ENCODE assay signal across 8 mouse cellular contexts in genomic region chr5:34335539-34336096, GRCm38 (mm10). TPM values are rescaled to one million over a fixed set of nuclear protein-coding genes. Genes with fewer than 3 reads are reported as not detected.
A peak's percentile ranks its signal among the peaks of the same experiment; 100 is the strongest.
DNase-seq lines count a peak whose midpoint lies in the region; ATAC-seq and TF ChIP-seq lines count a peak whose summit lies in the region.

No protein-coding gene starts in this region.

- no peaks in the 10 kb centered on the region for H3K9me3 ChIP-seq in hindbrain, embryonic 14.5 days (ENCODE audit: control insufficient read depth, low read length)

- H3K36me3 ChIP-seq in hindbrain, embryonic 14.5 days (replicated peaks; ENCODE audit: control insufficient read depth, insufficient read depth): no peaks in the 10 kb centered on the region

- DNase-seq in layer of hippocampus, adult 2 months (ENCODE audit: low spot score in 2 of 2): peak; percentile 10 to 36
- no peak for DNase-seq in layer of hippocampus, postnatal 36 days
- peak; percentile 53 for DNase-seq in hindbrain, embryonic 14.5 days (ENCODE audit: low spot score)
- DNase-seq in lung, postnatal 36 days: peak; percentile 38
- no peak for DNase-seq in adrenal gland, adult 8-10 months
- DNase-seq in cerebellum, postnatal 14 days: no peak
- no peak for DNase-seq in ovary, postnatal 14 days (ENCODE audit: low spot score)

- H3K9ac ChIP-seq in hindbrain, embryonic 14.5 days: peak overlapping the region; percentile 99

- peaks cover 22% of the 10 kb centered on the region for H3K4me1 ChIP-seq in bone marrow macrophage, adult 2 months (ENCODE audit: control insufficient read depth, insufficient read depth, low read length)
- H3K4me1 ChIP-seq in hindbrain, embryonic 14.5 days (replicated peaks; ENCODE audit: control insufficient read depth, insufficient read depth, low read length): peaks cover 18% of the 10 kb centered on the region

- no peaks in the 10 kb centered on the region for H3K27me3 ChIP-seq in hindbrain, embryonic 14.5 days (ENCODE audit: control insufficient read depth, insufficient read depth, low read length)

- TF ChIP-seq CTCF in layer of hippocampus, adult 2 months (conservative IDR thresholded peaks at IDR 0.05): no peak
- TF ChIP-seq CTCF in bone marrow macrophage, adult 2 months (IDR thresholded peaks at IDR 0.05; ENCODE audit: low read depth, low read length): no peak; the same call in 1 of the 2 replicates

- peak overlapping the region; percentile 99 for H3K4me2 ChIP-seq in hindbrain, embryonic 14.5 days (replicated peaks)

- peak; percentile 22; the same call in 1 of the 2 replicates for ATAC-seq in hindbrain, embryonic 14.5 days (ENCODE audit: low FRiP score)

- WGBS in hindbrain, embryonic 14.5 days: 3% methylated on average over 21 of the region's 21 CpGs

- peak overlapping the region; percentile 97 for H3K4me3 ChIP-seq in layer of hippocampus, adult 2 months
- peak overlapping the region; percentile 93 for H3K4me3 ChIP-seq in bone marrow macrophage, adult 2 months (ENCODE audit: insufficient read depth, low read length)
- peak overlapping the region; percentile 99 for H3K4me3 ChIP-seq in hindbrain, embryonic 14.5 days (replicated peaks; ENCODE audit: low read length)

- TF ChIP-seq POLR2A in bone marrow macrophage, adult 2 months (IDR thresholded peaks at IDR 0.05; ENCODE audit: borderline replicate concordance, low read depth, low read length): no peak; the same call in 1 of the 2 replicates

- H3K27ac ChIP-seq in layer of hippocampus, adult 2 months: peak overlapping the region; percentile 95
- H3K27ac ChIP-seq in bone marrow macrophage, adult 2 months (ENCODE audit: insufficient read depth, low read depth, low read length): peak overlapping the region; percentile 72
- H3K27ac ChIP-seq in hindbrain, embryonic 14.5 days: peak overlapping the region; percentile 95

RNA-seq across cellular contexts. Expression of gene Rnf4, which starts 0.5 kb away (rescaled TPM):
- total RNA-seq in layer of hippocampus, adult 2 months (2021): 10 to 100 TPM; 80.5 to 81.0 TPM
- 10 to 100 TPM; 84.8 to 85.9 TPM for total RNA-seq in layer of hippocampus, postnatal 36 days (2021)
- polyA plus RNA-seq in bone marrow macrophage, adult 2 months (2012; ENCODE audit: insufficient read depth, insufficient read length, missing spikeins): 60.3 and 66.4 TPM in 2 replicates
- polyA plus RNA-seq in hindbrain, embryonic 14.5 days (2014; fragmentation: Nextera tagmentation; extraction: Ambion mirVana): 139 and 147 TPM in 2 replicates
- 100 to 1,000 TPM in 1 of 4 experiments, 10 to 100 TPM in 3; 87.2 to 105 (median 94.0) TPM for total RNA-seq in adrenal gland, adult 8-10 months (2022)

RNA-seq across cellular contexts. Expression of gene Fam193a, which starts 34.1 kb away (rescaled TPM):
- 10 to 100 TPM; 42.6 to 46.4 TPM for total RNA-seq in layer of hippocampus, adult 2 months (2021)
- 10 to 100 TPM; 41.3 to 42.7 TPM for total RNA-seq in layer of hippocampus, postnatal 36 days (2021)
- 20.2 and 21.9 TPM in 2 replicates for polyA plus RNA-seq in bone marrow macrophage, adult 2 months (2012; ENCODE audit: insufficient read depth, insufficient read length, missing spikeins)
- 18.0 and 19.2 TPM in 2 replicates for polyA plus RNA-seq in hindbrain, embryonic 14.5 days (2014; fragmentation: Nextera tagmentation; extraction: Ambion mirVana)
- total RNA-seq in adrenal gland, adult 8-10 months (2022): 10 to 100 TPM; 27.0 to 45.0 (median 33.4) TPM

RNA-seq across cellular contexts. Expression of gene Cfap99, which starts 47.2 kb away (rescaled TPM):
- total RNA-seq in layer of hippocampus, adult 2 months (2021): under 1 TPM; 0.22 to 0.56 TPM
- total RNA-seq in layer of hippocampus, postnatal 36 days (2021): under 1 TPM; 0.32 to 0.40 TPM
- polyA plus RNA-seq in bone marrow macrophage, adult 2 months (2012; ENCODE audit: insufficient read depth, insufficient read length, missing spikeins): not detected in 2 replicates
- polyA plus RNA-seq in hindbrain, embryonic 14.5 days (2014; fragmentation: Nextera tagmentation; extraction: Ambion mirVana): 0.09 and 0.15 TPM in 2 replicates
- under 1 TPM in 1 of 4 experiments, not detected in 3; 0.19 TPM for total RNA-seq in adrenal gland, adult 8-10 months (2022)

RNA-seq across cellular contexts. Expression of gene Zfyve28, which starts 47.4 kb away (rescaled TPM):
- total RNA-seq in layer of hippocampus, adult 2 months (2021): 10 to 100 TPM; 35.0 to 35.8 TPM
- 10 to 100 TPM; 32.0 to 33.1 TPM for total RNA-seq in layer of hippocampus, postnatal 36 days (2021)
- polyA plus RNA-seq in bone marrow macrophage, adult 2 months (2012; ENCODE audit: insufficient read depth, insufficient read length, missing spikeins): 41.2 and 50.9 TPM in 2 replicates
- 3.8 and 4.6 TPM in 2 replicates for polyA plus RNA-seq in hindbrain, embryonic 14.5 days (2014; fragmentation: Nextera tagmentation; extraction: Ambion mirVana)
- 1 to 10 TPM in 2 of 4 experiments, under 1 TPM in 2; 0.52 to 2.1 (median 1.1) TPM for total RNA-seq in adrenal gland, adult 8-10 months (2022)

Comparison
In these comparisons a context has a peak if more than half of its experiments do, and no peak if none do; other contexts are left out.
1. DNase-seq: peak in layer of hippocampus, adult 2 months (2 of 2), hindbrain, embryonic 14.5 days (single experiment) and lung, postnatal 36 days (single experiment); none in layer of hippocampus, postnatal 36 days (0 of 2), adrenal gland, adult 8-10 months (single experiment), cerebellum, postnatal 14 days (0 of 2) and ovary, postnatal 14 days (single experiment).
2. Peak in every context shown above with its lines, with median percentiles within 50 percentile points of each other: H3K27ac ChIP-seq and H3K4me3 ChIP-seq.